Mouse (Mus musculus) megakaryocyte-erythroid progenitor cell, adult 5-6 weeks (primary cell): ENCODE results near the gene Kcnma1. TPM values are rescaled to one million over a fixed set of nuclear protein-coding genes. Genes with fewer than 3 reads are reported as not detected.

Experiments used
- ATAC-seq: replicated peaks from 2 replicates; pipeline ENCODE4 v1.8.0; 2016; ENCODE audit warnings: mild to moderate bottlenecking, inconsistent platforms; ENCODE audit not compliant: severe bottlenecking, poor library complexity, low FRiP score, low TSS enrichment
- total RNA-seq, 2 experiments: library from RNA; stranded (forward) in 1 of 2; stranded (reverse) in 1 of 2; fragments of 200-1000, 215-1000 nt in 1 of 2; fragments of >200 nt in 1 of 2; fragmentation: Nextera tagmentation in 1 of 2; gene quantifications; 2 replicates each; pipeline ENCODE4 v1.2.3; 2014 to 2017

The Kcnma1 gene
- total RNA-seq, 2 experiments from 2014 or later = not detected

DNA sequence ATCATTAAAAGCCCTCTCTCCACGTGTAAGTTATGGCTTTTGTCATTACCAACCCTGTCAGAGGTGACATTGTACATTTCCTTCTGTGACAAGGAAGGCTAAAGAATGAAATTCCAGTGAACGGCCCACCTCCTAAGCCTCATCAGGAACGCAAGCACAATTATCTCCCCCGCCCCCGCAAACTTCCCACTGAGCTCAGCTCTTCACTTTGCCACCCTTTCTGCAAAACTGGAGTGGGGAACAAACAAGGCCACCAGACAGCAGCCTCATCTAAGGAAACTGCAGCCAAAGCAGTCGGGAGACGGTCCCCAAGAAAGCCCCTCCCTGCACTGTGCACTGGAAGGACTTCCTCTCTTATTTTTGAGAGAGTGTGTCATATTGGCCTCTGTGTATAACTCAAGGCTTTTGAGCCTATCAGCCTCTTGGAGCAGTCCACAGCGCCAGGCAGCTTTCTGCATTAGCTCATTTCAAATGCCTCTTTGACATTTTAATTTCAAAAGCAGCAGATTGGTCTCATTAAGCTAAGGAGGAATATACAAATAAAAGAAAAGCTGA lies 512.0 kb downstream of the Kcnma1 start:
- no peak for ATAC-seq

- ATAC-seq = no peak
Observed at GRCm38 (mm10) chr14:23496801-23497200, 517.5 kb downstream of the Kcnma1 start.

- ATAC-seq = no peak
Observed at GRCm38 (mm10) chr14:23496236-23496740, 518.0 kb downstream of the Kcnma1 start.

DNA sequence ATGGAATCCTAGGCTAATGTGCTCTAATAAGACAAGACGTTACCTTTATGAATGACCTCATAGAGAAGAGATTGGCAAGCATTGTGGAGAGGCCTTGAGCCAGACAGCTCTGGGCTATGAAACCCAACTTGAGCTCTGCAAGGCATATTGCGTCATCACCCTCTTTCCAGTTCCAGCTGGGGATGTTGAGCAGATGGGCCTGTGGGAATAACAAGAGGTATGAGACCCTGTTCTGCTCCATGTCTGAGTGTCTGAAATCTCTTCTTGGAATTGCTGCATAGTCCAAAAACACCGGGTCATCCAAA lies 519.8 kb downstream of the Kcnma1 start:
- no peak for ATAC-seq

- no peak for ATAC-seq
Observed at GRCm38 (mm10) chr14:23493750-23494495, 520.4 kb downstream of the Kcnma1 start.

GRCm38 (mm10) chr14:23492581-23493360 lies 521.5 kb downstream of the Kcnma1 start:
- no peak for ATAC-seq

DNA sequence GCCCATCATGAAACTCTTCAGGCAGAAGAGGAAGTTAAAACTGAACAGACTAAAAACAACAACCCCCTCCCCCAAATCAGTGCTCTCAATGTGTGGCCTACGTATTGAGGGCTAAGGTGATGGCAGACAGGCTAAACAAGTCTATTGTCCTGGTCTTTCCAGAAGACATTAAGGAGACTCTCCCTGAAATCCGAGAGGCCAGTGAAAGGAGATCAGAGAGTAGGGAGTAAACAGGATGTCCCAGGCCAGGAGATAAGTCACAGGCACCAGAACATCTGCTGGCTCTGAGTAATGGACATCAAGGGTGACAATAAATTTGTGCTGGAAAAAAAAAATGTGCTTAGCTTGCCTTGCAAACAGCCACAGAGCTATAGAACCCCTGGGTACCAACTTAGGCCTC lies 522.9 kb downstream of the Kcnma1 start:
- no peak for ATAC-seq

DNA sequence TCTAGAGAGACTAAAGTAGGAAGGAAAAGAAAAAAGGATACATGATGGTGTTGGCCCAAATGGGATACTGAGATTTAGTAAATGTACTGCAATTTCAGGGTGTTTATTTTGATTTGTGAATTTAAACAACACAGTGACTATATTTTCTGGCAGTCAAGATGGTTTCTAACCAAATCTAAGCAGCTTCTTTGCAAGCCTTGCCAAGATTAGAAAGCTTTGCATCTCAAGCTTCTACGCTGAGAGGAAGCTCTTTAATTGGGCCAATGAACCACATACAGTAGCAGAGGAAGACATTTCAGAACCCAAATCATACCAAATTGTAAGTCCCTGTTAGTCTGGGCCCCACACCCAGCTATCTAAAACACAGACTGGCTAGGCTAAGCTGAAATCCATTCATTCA lies 527.6 kb downstream of the Kcnma1 start:
- no peak for ATAC-seq

DNA sequence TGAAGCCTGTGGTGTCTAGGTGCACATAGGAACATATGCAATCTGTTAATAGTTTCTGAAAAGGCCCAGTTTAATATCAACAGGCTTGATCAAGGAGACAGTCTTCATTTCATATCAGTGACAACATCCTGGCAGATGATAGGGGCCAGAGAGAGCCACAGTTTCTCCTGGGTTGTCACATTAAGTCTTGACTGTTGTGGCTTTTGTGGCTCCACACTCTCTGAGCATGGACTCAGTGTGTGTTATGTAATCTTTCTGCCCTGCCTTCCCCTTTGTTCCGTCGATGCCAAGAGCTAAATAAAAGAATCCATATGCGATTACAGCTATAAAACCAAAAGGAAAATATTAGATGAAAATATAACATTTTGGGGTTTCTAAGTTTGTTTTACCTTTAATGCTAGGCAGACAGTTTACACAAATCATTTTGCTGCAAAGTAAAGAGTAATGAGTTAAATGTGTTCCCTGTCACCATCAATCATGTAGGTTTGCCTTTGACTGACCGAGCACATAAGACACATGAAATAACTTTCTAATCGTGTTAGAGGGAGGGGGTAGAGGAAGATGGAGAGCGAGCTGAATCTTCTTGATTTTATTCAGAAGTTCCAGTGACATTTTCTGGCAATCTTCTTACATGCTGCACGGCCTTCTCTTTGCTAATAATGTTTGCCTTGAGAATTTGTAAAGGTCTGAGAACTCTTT lies 528.3 kb downstream of the Kcnma1 start:
- no peak for ATAC-seq

DNA sequence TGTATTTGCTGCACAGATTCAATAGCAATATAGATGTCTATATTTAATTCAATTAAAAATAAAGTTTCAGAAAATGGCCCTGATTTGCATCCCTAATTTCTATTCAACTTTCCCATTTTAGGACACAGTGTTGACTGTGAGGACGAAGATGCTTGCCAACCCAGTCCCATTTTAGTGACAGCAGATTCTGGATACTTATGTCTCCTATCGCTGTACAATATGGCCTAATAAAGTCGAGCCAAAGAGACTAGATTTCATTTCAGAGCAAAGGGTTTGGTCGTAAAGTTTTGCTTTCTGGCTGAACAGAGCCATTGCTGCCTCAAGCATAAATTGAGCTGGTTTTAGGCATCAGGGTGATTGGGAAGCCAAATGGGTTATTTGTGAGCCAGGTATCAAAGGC lies 539.2 kb downstream of the Kcnma1 start:
- no peak for ATAC-seq

DNA sequence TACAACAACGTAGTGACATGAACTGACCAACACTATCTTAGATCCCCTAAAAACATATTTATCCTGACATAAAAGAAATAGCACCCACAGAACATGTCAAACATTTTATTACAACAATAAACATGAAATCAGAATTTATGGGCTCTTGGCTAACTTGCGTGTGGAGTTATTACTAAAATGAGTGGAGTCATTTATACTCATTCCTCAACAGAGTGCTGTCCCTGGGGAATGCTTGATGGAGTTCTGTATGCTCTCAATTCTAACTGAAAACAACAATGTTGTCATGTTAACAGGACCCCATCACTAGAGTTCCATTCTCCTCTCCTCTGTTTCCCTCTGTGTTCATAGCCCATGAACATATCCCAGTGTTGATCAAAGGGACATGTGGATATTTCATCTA lies 544.2 kb downstream of the Kcnma1 start:
- ATAC-seq = no peak

- no peak for ATAC-seq
Observed at GRCm38 (mm10) chr14:23465135-23465534, 549.2 kb downstream of the Kcnma1 start.

DNA sequence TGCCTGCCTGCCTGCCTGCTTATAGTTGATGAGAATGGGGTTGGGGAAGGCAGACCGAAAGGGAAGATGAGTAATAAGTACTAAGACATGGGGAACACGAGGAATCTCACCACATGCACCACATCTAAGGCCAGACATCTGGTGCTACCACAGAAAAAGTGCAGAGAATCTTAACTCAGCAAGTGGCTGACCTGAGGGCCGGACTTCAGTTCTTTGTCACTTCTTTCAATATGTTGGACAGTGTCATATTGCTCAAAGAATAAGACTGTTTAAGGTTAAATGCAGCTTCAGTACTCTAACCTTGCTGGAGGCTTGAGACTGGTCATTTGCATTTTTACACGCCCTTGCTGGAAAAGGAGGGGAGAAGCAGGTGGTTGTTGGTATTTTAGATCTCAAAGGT lies 555.7 kb downstream of the Kcnma1 start:
- no peak for ATAC-seq

DNA sequence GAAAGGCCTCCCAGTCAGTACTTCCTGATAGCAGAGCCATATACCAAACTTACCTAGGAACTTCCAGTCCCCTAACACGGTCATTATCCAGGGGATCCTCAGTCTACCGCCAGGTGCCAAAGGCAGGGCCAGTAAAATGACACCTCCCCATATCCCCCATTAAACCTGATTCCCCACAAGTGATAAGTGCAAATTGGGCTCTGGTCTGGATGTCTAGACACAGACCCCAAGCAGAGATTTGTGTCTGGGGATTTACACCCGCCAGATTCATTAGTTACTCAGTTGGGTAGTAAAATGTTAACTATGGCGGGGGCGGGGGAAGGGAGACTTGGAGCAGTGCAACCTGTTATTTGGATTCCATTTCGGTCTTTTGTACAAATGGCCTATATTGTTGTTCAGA lies 562.6 kb downstream of the Kcnma1 start:
- no peak for ATAC-seq

DNA sequence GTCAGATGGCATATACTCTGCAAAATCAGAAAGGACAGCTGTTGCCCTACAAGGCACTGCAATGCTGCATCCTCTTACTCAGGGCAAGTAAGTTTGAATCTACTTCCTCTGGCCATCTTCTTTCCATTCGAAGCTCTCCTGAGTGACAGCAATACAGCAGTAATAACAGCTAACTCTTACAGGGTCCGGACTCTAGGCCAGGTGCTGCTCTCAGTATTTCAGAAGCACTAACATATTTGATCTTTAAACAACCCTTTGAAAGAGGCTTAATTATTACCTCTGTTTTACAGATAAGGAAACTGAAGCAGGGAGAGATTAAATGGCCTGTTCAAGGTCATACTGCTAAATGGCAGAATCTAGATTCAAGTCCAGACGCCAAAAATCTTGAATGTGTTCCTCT lies 576.8 kb downstream of the Kcnma1 start:
- no peak for ATAC-seq

GRCm38 (mm10) chr14:23435861-23436260 lies 578.4 kb downstream of the Kcnma1 start:
- ATAC-seq = no peak

DNA sequence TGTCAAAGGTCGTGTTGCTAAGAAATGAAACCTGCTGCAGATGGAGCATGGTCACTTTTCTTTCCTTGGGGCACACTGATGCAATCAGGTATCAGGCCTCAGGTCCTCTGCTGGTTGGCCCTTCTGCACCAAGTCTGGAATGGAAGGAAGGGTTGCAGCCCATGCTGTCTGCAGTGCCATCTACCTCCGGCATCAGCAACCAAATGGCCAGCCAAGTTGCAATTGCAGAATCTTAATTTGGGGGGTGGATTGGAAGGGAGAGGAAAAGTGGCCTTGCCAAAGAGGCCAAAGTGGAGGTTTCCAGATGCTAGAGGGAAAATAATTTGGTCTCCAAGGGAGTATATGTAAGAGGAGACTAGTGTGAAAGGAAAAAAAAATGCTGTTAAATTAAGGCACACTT lies 584.3 kb downstream of the Kcnma1 start:
- no peak for ATAC-seq

GRCm38 (mm10) chr14:23429043-23429442 lies 585.2 kb downstream of the Kcnma1 start:
- ATAC-seq = no peak

GRCm38 (mm10) chr14:23422481-23423040 lies 591.7 kb downstream of the Kcnma1 start:
- no peak for ATAC-seq

- no peak for ATAC-seq
Observed at GRCm38 (mm10) chr14:23418955-23419354, 595.3 kb downstream of the Kcnma1 start.
